Mouse (Mus musculus): ENCODE measurements around the gene 4933425L06Rik. TPM values are rescaled to one million over a fixed set of nuclear protein-coding genes. Genes with fewer than 3 reads are reported as not detected.

The 4933425L06Rik gene
- polyA plus RNA-seq, 1 experiment from 2014 or later = not detected

GRCm38 (mm10) chr13:105150006-105150405 is 68.1 kb downstream of the 4933425L06Rik start:
- H3K4me3 ChIP-seq (ENCODE audit: low read depth, low read length) = no peak overlapping the region
- no peak for ATAC-seq
- 83% methylated on average over 3 of the region's 3 CpGs for WGBS
- no peaks in the 10 kb centered on the region for H3K4me1 ChIP-seq (ENCODE audit: control insufficient read depth, insufficient read depth, low read length)
- no peaks in the 10 kb centered on the region for H3K36me3 ChIP-seq (ENCODE audit: control insufficient read depth, insufficient read depth, low read length)
- H3K27ac ChIP-seq (ENCODE audit: low read length) = no peak overlapping the region
- H3K27me3 ChIP-seq (ENCODE audit: control insufficient read depth, insufficient read depth, low read depth, low read length) = no peaks in the 10 kb centered on the region
- H3K4me2 ChIP-seq (ENCODE audit: low read length) = no peak overlapping the region
- H3K9me3 ChIP-seq (replicated peaks; ENCODE audit: control insufficient read depth, low read length, poor library complexity, severe bottlenecking) = no peaks in the 10 kb centered on the region
- no peak overlapping the region for H3K9ac ChIP-seq (ENCODE audit: low read depth, low read length)

GRCm38 (mm10) chr13:105153955-105154354 is 72.0 kb downstream of the 4933425L06Rik start:
- no peaks in the 10 kb centered on the region for H3K4me1 ChIP-seq (ENCODE audit: control insufficient read depth, insufficient read depth, low read length)
- H3K9me3 ChIP-seq (replicated peaks; ENCODE audit: control insufficient read depth, low read length, poor library complexity, severe bottlenecking) = no peaks in the 10 kb centered on the region
- no peak overlapping the region for H3K9ac ChIP-seq (ENCODE audit: low read depth, low read length)
- H3K27me3 ChIP-seq (ENCODE audit: control insufficient read depth, insufficient read depth, low read depth, low read length) = no peaks in the 10 kb centered on the region
- ATAC-seq = no peak
- H3K27ac ChIP-seq (ENCODE audit: low read length) = no peak overlapping the region
- H3K36me3 ChIP-seq (ENCODE audit: control insufficient read depth, insufficient read depth, low read length) = no peaks in the 10 kb centered on the region
- no peak overlapping the region for H3K4me3 ChIP-seq (ENCODE audit: low read depth, low read length)
- no peak overlapping the region for H3K4me2 ChIP-seq (ENCODE audit: low read length)
- WGBS = 59% methylated on average over 4 of the region's 4 CpGs

- no peaks in the 10 kb centered on the region; the same call in 1 of the 2 replicates for H3K36me3 ChIP-seq (ENCODE audit: control insufficient read depth, insufficient read depth, low read length)
- WGBS = 85% methylated on average over 6 of the region's 6 CpGs
- ATAC-seq = no peak
- no peak overlapping the region for H3K9ac ChIP-seq (ENCODE audit: low read depth, low read length)
- H3K9me3 ChIP-seq (replicated peaks; ENCODE audit: control insufficient read depth, low read length, poor library complexity, severe bottlenecking) = no peaks in the 10 kb centered on the region
- no peak overlapping the region for H3K27ac ChIP-seq (ENCODE audit: low read length)
- H3K4me3 ChIP-seq (ENCODE audit: low read depth, low read length) = no peak overlapping the region
- no peaks in the 10 kb centered on the region for H3K4me1 ChIP-seq (ENCODE audit: control insufficient read depth, insufficient read depth, low read length)
- no peaks in the 10 kb centered on the region for H3K27me3 ChIP-seq (ENCODE audit: control insufficient read depth, insufficient read depth, low read depth, low read length)
- no peak overlapping the region for H3K4me2 ChIP-seq (ENCODE audit: low read length)
Measured at GRCm38 (mm10) chr13:105165441-105165840, 83.5 kb downstream of the 4933425L06Rik start.

Other genes starting within 250 kb of the 4933425L06Rik start
- gene Shisal2b, start 218.2 kb upstream of the 4933425L06Rik start, polyA plus RNA-seq (2015; fragmentation: Nextera tagmentation; extraction: Ambion mirVana) = 1.6 and 1.9 TPM in 2 replicates
- 5.0 and 5.8 TPM in 2 replicates for gene Rgs7bp, start 27.2 kb upstream of the 4933425L06Rik start, polyA plus RNA-seq (2015; fragmentation: Nextera tagmentation; extraction: Ambion mirVana)
- 38.6 and 46.1 TPM in 2 replicates for gene Rnf180, start 212.7 kb downstream of the 4933425L06Rik start, polyA plus RNA-seq (2015; fragmentation: Nextera tagmentation; extraction: Ambion mirVana)